Mouse (Mus musculus) limb, embryonic 13.5 days (tissue): ENCODE measurements around the gene Tor4a. TPM values are rescaled to one million over a fixed set of nuclear protein-coding genes. Genes with fewer than 3 reads are reported as not detected.

Experiments
- ATAC-seq: fragments of 200-750 bp; cut with Nextera tagmentation; 2 replicates; pipeline ENCODE4 v1.8.0; 2017; ENCODE audit warnings: low read depth, moderate number of reproducible peaks, moderate TSS enrichment; ENCODE audit not compliant: low FRiP score
- H3K27ac ChIP-seq: fragments of 300-500 bp; sonication (generic); 2 replicates; pipeline ENCODE4 v1.5.1; 2015; ENCODE audit warnings: inconsistent platforms, mild to moderate bottlenecking, moderate library complexity
- H3K27me3 ChIP-seq: fragments of 300-500 bp; sonication (generic); 2 replicates; pipeline ENCODE4 v1.6.1; 2015; ENCODE audit warnings: mild to moderate bottlenecking, inconsistent platforms
- H3K36me3 ChIP-seq: fragments of 300-500 bp; sonication (generic); 2 replicates; pipeline ENCODE4 v1.6.1; 2015; ENCODE audit warnings: inconsistent platforms, mild to moderate bottlenecking, moderate library complexity
- H3K4me1 ChIP-seq: fragments of 300-500 bp; sonication (generic); 2 replicates; pipeline ENCODE4 v1.6.1; 2015; ENCODE audit warnings: inconsistent platforms
- H3K4me2 ChIP-seq: fragments of 300-500 bp; sonication (generic); replicated peaks from 2 replicates; pipeline ENCODE4 v1.6.1; 2015; ENCODE audit warnings: inconsistent platforms, mild to moderate bottlenecking, moderate library complexity
- H3K4me3 ChIP-seq: fragments of 300-500 bp; sonication (generic); 2 replicates; pipeline ENCODE4 v1.5.1; 2015; ENCODE audit warnings: moderate library complexity, mild to moderate bottlenecking, inconsistent platforms
- H3K9ac ChIP-seq: fragments of 300-500 bp; sonication (generic); 2 replicates; pipeline ENCODE4 v1.6.1; 2015; ENCODE audit warnings: mild to moderate bottlenecking, inconsistent platforms
- H3K9me3 ChIP-seq: fragments of 300-500 bp; sonication (generic); 2 replicates; pipeline ENCODE4 v1.6.1; 2016; ENCODE audit warnings: inconsistent platforms
- WGBS: fragments of 180-500 bp; shearing (Covaris S2); methylation state at CpG from one replicate; pipeline ENCODE4 v1.1.7; 2015; 5-methylcytosine and 5-hydroxymethylcytosine counted together
- polyA plus RNA-seq: library from polyadenylated mRNA; unstranded; fragments of >200 nt; fragmentation: Nextera tagmentation; extraction: Ambion mirVana; gene quantifications from 2 replicates; pipeline ENCODE4 v1.2.1, GENCODE M21; 2015

The Tor4a gene
- polyA plus RNA-seq, 1 experiment from 2014 or later: 4.8 TPM

- Histone ChIP-seq H3K27ac (no peak overlapping the region), H3K4me3 (no peak overlapping the region), H3K9ac (no peak overlapping the region), H3K4me1 (peaks cover 2% of the 10 kb centered on the region; the same call in 1 of the 2 replicates), H3K4me2 (no peak overlapping the region), H3K27me3 (no peaks in the 10 kb centered on the region), H3K36me3 (no peaks in the 10 kb centered on the region), H3K9me3 (no peaks in the 10 kb centered on the region)
- WGBS: 58% methylated on average over 2 of the region's 2 CpGs
- ATAC-seq: no peak
These were observed 39.0 kb downstream of the Tor4a start for GRCm38 (mm10) chr2:25157655-25158054.

- Histone ChIP-seq H3K9me3 (no peaks in the 10 kb centered on the region), H3K36me3 (no peaks in the 10 kb centered on the region), H3K9ac (no peak overlapping the region), H3K4me1 (no peaks in the 10 kb centered on the region), H3K4me3 (no peak overlapping the region), H3K27ac (no peak overlapping the region), H3K4me2 (no peak overlapping the region), H3K27me3 (no peaks in the 10 kb centered on the region)
- 52% methylated on average over 2 of the region's 2 CpGs for WGBS
- no peak for ATAC-seq
These were observed 39.7 kb downstream of the Tor4a start for GRCm38 (mm10) chr2:25156990-25157389.

- no peaks in the 10 kb centered on the region for H3K27me3 ChIP-seq
- 91% methylated on average over 3 of the region's 3 CpGs for WGBS
- no peaks in the 10 kb centered on the region for H3K36me3 ChIP-seq
- no peak for ATAC-seq
- H3K4me1 ChIP-seq: no peaks in the 10 kb centered on the region
- no peaks in the 10 kb centered on the region for H3K9me3 ChIP-seq
- no peak overlapping the region for H3K4me3 ChIP-seq
- H3K27ac ChIP-seq: no peak overlapping the region
- H3K4me2 ChIP-seq: no peak overlapping the region
- H3K9ac ChIP-seq: no peak overlapping the region
These were observed 40.5 kb downstream of the Tor4a start for GRCm38 (mm10) chr2:25156177-25156576.

- H3K27me3 ChIP-seq: no peaks in the 10 kb centered on the region
- H3K4me3 ChIP-seq: no peak overlapping the region
- H3K9ac ChIP-seq: no peak overlapping the region
- ATAC-seq: no peak
- no peaks in the 10 kb centered on the region for H3K9me3 ChIP-seq
- 71% methylated on average over 4 of the region's 4 CpGs for WGBS
- no peaks in the 10 kb centered on the region for H3K36me3 ChIP-seq
- no peak overlapping the region for H3K27ac ChIP-seq
- H3K4me1 ChIP-seq: no peaks in the 10 kb centered on the region
- H3K4me2 ChIP-seq: no peak overlapping the region
These were observed 45.3 kb downstream of the Tor4a start for GRCm38 (mm10) chr2:25151280-25151956.

- H3K27ac ChIP-seq: no peak overlapping the region
- no peak overlapping the region for H3K9ac ChIP-seq
- WGBS: 77% methylated on average over 2 of the region's 2 CpGs
These were observed 47.0 kb downstream of the Tor4a start for GRCm38 (mm10) chr2:25149643-25150042.

GRCm38 (mm10) chr2:25147892-25148291 lies 48.8 kb downstream of the Tor4a start:
- 54% methylated on average over 5 of the region's 5 CpGs for WGBS
- H3K27ac ChIP-seq: no peak overlapping the region
- H3K36me3 ChIP-seq: no peaks in the 10 kb centered on the region
- no peaks in the 10 kb centered on the region for H3K9me3 ChIP-seq
- H3K27me3 ChIP-seq: no peaks in the 10 kb centered on the region
- ATAC-seq: no peak
- no peak overlapping the region for H3K4me2 ChIP-seq
- H3K9ac ChIP-seq: no peak overlapping the region
- no peaks in the 10 kb centered on the region for H3K4me1 ChIP-seq
- no peak overlapping the region for H3K4me3 ChIP-seq

More at GRCm38 (mm10) chr2:25149643-25150042, 47.0 kb downstream of the Tor4a start:
- no peaks in the 10 kb centered on the region for H3K4me1 ChIP-seq
- H3K9me3 ChIP-seq: no peaks in the 10 kb centered on the region
- no peak overlapping the region for H3K4me2 ChIP-seq
- H3K27me3 ChIP-seq: no peaks in the 10 kb centered on the region
- ATAC-seq: no peak
- no peak overlapping the region for H3K4me3 ChIP-seq
- no peaks in the 10 kb centered on the region for H3K36me3 ChIP-seq

- no peak overlapping the region for H3K27ac ChIP-seq
- H3K4me2 ChIP-seq: no peak overlapping the region
- no peaks in the 10 kb centered on the region for H3K9me3 ChIP-seq
- ATAC-seq: no peak
- H3K36me3 ChIP-seq: no peaks in the 10 kb centered on the region
- WGBS: 76% methylated on average over 5 of the region's 5 CpGs
- H3K4me3 ChIP-seq: no peak overlapping the region
- no peak overlapping the region for H3K9ac ChIP-seq
- H3K4me1 ChIP-seq: no peaks in the 10 kb centered on the region
- H3K27me3 ChIP-seq: no peaks in the 10 kb centered on the region
These were observed 49.3 kb downstream of the Tor4a start for GRCm38 (mm10) chr2:25147398-25147797.

- H3K9me3 ChIP-seq: 0 out of 2 replicates have a peak, but pooled peaks cover 2% of the 10 kb centered on the region
These were observed 51.3 kb downstream of the Tor4a start for GRCm38 (mm10) chr2:25145346-25145745.

More at GRCm38 (mm10) chr2:25145346-25145745, 51.3 kb downstream of the Tor4a start:
- Histone ChIP-seq H3K9ac (no peak overlapping the region), H3K4me2 (no peak overlapping the region), H3K36me3 (no peaks in the 10 kb centered on the region), H3K4me3 (no peak overlapping the region), H3K27me3 (no peaks in the 10 kb centered on the region), H3K27ac (no peak overlapping the region), H3K4me1 (no peaks in the 10 kb centered on the region)
- 76% methylated on average over 6 of the region's 6 CpGs for WGBS
- no peak for ATAC-seq

Other genes starting within 250 kb of the Tor4a start
- gene Zmynd19, start 247.1 kb downstream of the Tor4a start, polyA plus RNA-seq: 17.6 and 19.8 TPM in 2 replicates
- 34.4 and 36.3 TPM in 2 replicates for gene Dph7, start 234.5 kb downstream of the Tor4a start, polyA plus RNA-seq
- 132 and 139 TPM in 2 replicates for gene Mrpl41, start 221.8 kb downstream of the Tor4a start, polyA plus RNA-seq
- gene Pnpla7, start 220.9 kb downstream of the Tor4a start, polyA plus RNA-seq: 7.4 and 7.5 TPM in 2 replicates
- 75.9 and 82.9 TPM in 2 replicates for gene Nsmf, start 142.5 kb downstream of the Tor4a start, polyA plus RNA-seq
- gene Entpd8, start 116.6 kb downstream of the Tor4a start, polyA plus RNA-seq: not detected in 2 replicates
- gene Noxa1, start 101.7 kb downstream of the Tor4a start, polyA plus RNA-seq: 0.11 TPM in 1 of 2 replicates, not detected in the other
- 12.6 and 15.3 TPM in 2 replicates for gene Nrarp, start 16.1 kb downstream of the Tor4a start, polyA plus RNA-seq
- 122 and 124 TPM in 2 replicates for gene Nelfb, start 14.6 kb upstream of the Tor4a start, polyA plus RNA-seq
- gene Stpg3, start 17.8 kb upstream of the Tor4a start, polyA plus RNA-seq: 0.11 TPM in 1 of 2 replicates, not detected in the other
- not detected in 2 replicates for gene Fam166a, start 21.9 kb upstream of the Tor4a start, polyA plus RNA-seq
- gene Tubb4b, start 27.8 kb upstream of the Tor4a start, polyA plus RNA-seq: 423 and 425 TPM in 2 replicates
- not detected in 2 replicates for gene Slc34a3, start 37.5 kb upstream of the Tor4a start, polyA plus RNA-seq
- not detected in 2 replicates for gene Rnf224, start 39.9 kb upstream of the Tor4a start, polyA plus RNA-seq
- 8.6 and 9.2 TPM in 2 replicates for gene Rnf208, start 45.4 kb upstream of the Tor4a start, polyA plus RNA-seq
- gene Cysrt1, start 45.6 kb upstream of the Tor4a start, polyA plus RNA-seq: not detected in 2 replicates
- gene AL732309.1, start 50.0 kb upstream of the Tor4a start, polyA plus RNA-seq: 4.4 and 6.0 TPM in 2 replicates
- 23.6 and 24.2 TPM in 2 replicates for gene Tmem203, start 58.6 kb upstream of the Tor4a start, polyA plus RNA-seq
- gene Tprn, start 65.7 kb upstream of the Tor4a start, polyA plus RNA-seq: 7.2 and 8.2 TPM in 2 replicates
- gene Ssna1, start 75.6 kb upstream of the Tor4a start, polyA plus RNA-seq: 231 and 234 TPM in 2 replicates
- gene Anapc2, start 75.6 kb upstream of the Tor4a start, polyA plus RNA-seq: 150 and 154 TPM in 2 replicates
- gene Tmem210, start 91.3 kb upstream of the Tor4a start, polyA plus RNA-seq: not detected in 2 replicates
- not detected in 2 replicates for gene Lrrc26, start 93.0 kb upstream of the Tor4a start, polyA plus RNA-seq
- 0.61 and 0.97 TPM in 2 replicates for gene Grin1, start 122.3 kb upstream of the Tor4a start, polyA plus RNA-seq
- gene Man1b1, start 135.5 kb upstream of the Tor4a start, polyA plus RNA-seq: 54.5 and 60.2 TPM in 2 replicates
- gene Dpp7, start 159.5 kb upstream of the Tor4a start, polyA plus RNA-seq: 21.3 and 24.7 TPM in 2 replicates
- gene Uap1l1, start 168.8 kb upstream of the Tor4a start, polyA plus RNA-seq: 11.3 and 13.2 TPM in 2 replicates
- 43.4 and 45.5 TPM in 2 replicates for gene Sapcd2, start 175.4 kb upstream of the Tor4a start, polyA plus RNA-seq
- 0.55 and 0.73 TPM in 2 replicates for gene Entpd2, start 199.0 kb upstream of the Tor4a start, polyA plus RNA-seq
- 29.1 and 32.6 TPM in 2 replicates for gene Npdc1, start 202.5 kb upstream of the Tor4a start, polyA plus RNA-seq
- 0.06 TPM in 1 of 2 replicates, not detected in the other for gene Fut7, start 226.4 kb upstream of the Tor4a start, polyA plus RNA-seq
- gene Abca2, start 231.8 kb upstream of the Tor4a start, polyA plus RNA-seq: 3.3 and 3.8 TPM in 2 replicates